Mouse (Mus musculus) frontal cortex, postnatal 10 days (tissue): ENCODE data around the gene Krtap4-6.
"Not testable (repeated sequence)": the region's sequence is repeated elsewhere in the genome, so short reads cannot be mapped to it uniquely, and the experiment has no call there.

Source experiments
- DNase-seq, 2 experiments: peaks; one replicate each; pipeline ENCODE4 v3.0.0; 2022; ENCODE audit warnings: low spot score in 2 of 2, mixed read lengths in 1 of 2

Krtap4-6 gene

GRCm38 (mm10) chr11:99665860-99666259 is at the start of gene Krtap4-6:
Gene Krtap4-6 (minus strand): TSS chr11:99665960.
- no peak for DNase-seq

GRCm38 (mm10) chr11:99690463-99690862 is 24.7 kb upstream of the Krtap4-6 start, which contains the start of gene Gm14190:
Gene Gm14190 (minus strand): TSS chr11:99690740.
- no peak for DNase-seq

GRCm38 (mm10) chr11:99685235-99685634 is 19.5 kb upstream of the Krtap4-6 start:
- not testable (repeated sequence) for DNase-seq

DNA sequence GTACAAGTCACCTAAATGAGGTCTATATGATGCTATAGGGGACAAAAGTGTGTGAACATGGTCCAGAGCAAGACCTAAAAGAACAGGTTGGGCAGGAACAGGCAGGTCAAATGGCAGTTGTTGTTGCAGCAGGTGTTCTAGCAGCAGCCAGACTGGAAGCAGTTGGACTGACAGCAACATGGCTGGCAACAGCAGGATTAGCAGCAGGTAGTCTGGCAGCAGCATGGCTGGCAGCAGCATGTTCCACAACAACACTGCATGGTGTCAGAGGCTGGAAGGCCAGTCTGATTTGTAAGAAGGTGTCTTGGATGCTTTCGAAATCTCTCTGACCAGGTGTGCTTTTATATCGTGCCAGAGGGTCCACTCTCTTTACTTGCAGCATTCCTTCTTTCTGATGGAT is 17.7 kb upstream of the Krtap4-6 start:
- DNase-seq = no peak

GRCm38 (mm10) chr11:99662802-99663201 is 3.0 kb downstream of the Krtap4-6 start:
- no peak for DNase-seq

- DNase-seq = no peak
Observed at GRCm38 (mm10) chr11:99659256-99659655, 6.5 kb downstream of the Krtap4-6 start.

GRCm38 (mm10) chr11:99658467-99659010 is 7.2 kb downstream of the Krtap4-6 start, which contains the start of gene Gm11563:
Gene Gm11563 (minus strand): TSS chr11:99658960.
- DNase-seq = not testable (repeated sequence)

DNA sequence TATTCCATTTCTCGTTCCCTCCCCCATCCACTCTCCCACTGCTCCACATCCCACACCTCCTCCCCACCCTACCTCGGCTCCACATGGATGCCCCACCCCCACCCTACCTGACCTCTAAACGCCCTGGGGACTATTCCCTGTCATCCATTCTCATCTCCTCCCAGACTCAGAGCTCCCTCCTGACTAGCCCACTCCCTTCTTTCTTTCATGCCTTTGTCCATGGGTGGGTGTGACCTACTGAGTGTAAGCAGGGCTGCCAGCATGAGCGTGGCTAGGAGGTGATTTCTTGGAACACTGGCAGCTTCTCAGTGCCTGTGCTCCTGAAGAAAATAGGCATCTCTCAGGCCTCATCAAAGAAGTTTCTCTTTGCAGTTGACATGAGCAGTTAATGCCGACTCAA is 8.7 kb downstream of the Krtap4-6 start:
- DNase-seq = no peak

DNA sequence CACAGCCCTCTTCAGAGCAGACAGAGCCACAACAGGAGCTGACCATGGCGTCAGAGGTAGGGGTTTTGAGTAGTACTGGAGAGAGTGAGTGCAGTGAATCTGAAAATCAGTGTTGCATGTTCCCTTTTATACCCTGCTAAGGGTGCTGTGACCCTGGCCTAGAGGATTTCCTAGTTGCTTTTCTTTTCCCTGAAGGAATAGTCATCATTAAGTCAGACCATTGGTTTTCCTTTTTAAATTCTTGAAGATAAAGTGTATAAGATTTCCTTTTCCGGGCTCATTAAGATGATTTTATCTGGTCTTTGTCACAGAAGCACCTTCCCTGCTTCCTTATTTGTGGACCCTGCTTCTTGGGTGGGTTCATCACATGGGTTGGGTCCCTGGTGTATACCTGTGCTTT is 15.6 kb downstream of the Krtap4-6 start, which contains the start of gene Gm11555:
Gene Gm11555, minus strand, starts transcription at position 101 of the 400 bp plus-strand sequence.
- no peak for DNase-seq

DNA sequence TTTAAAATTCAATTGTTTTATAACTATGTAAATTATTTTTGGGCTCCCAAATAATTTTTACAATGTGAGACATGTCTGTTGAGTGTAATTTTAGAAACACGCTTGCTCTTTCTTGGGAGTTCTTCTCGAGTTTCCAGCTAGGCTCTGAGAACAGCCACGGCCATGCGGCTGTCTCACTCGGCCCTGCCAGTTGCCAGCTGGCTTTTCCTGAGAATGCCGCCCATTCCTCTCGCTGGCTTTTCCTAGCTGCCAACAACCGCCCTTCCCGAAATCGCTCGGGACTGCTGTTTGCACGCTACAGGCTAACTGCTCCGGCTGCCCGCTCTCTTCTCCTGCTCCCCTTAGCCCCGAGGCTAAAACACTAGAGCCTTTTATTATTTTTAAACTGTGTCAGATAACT is 19.3 kb downstream of the Krtap4-6 start:
- DNase-seq = no peak

DNA sequence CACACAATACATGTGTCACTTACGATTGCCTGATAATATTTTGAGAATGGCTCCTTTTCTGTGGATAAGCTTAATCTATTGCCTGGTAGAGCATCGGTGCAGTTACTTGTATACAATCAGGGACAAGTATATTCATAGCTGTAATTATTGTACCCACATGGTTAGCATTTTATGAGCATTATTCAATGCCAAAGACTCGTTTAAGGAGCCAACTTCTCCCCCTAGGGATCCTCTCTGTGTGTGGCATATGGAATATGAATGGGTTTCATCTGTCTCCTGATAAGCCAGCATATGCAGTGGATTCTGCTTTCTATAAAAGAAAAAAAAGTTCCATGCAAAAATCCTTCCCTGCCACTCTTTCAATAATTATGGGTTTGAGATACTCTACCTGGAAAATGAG is 21.4 kb downstream of the Krtap4-6 start:
- DNase-seq = no peak

DNA sequence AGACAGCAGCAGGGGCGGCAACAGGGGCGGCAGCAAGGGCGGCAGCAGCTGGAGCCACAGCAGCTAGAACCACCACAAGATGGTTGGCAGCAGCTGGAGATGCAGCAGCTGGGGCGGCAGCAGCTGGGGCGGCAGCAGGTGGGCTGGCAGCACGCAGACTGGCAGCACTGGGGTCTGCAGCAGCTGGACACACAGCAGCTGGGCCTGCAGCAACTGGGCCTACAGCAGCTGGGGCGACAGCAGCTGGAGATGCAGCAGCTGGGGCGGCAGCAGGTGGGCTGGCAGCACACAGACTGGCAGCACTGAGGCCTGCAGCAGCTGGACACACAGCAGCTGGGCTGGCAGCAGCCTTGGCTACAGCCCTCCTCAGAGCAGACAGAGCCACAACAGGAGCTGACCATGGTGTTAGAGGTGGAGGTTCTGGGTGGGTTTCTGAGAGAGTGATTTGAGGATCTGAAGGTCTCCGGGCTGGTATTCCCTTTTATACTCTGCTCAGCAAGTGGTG is 22.1 kb downstream of the Krtap4-6 start, which contains the start of gene Krtap4-7:
Gene Krtap4-7, minus strand, starts transcription at position 455 of the 505 bp plus-strand sequence.
- DNase-seq = not testable (repeated sequence)

- DNase-seq = no peak
Observed at GRCm38 (mm10) chr11:99640926-99641325, 24.8 kb downstream of the Krtap4-6 start.

DNA sequence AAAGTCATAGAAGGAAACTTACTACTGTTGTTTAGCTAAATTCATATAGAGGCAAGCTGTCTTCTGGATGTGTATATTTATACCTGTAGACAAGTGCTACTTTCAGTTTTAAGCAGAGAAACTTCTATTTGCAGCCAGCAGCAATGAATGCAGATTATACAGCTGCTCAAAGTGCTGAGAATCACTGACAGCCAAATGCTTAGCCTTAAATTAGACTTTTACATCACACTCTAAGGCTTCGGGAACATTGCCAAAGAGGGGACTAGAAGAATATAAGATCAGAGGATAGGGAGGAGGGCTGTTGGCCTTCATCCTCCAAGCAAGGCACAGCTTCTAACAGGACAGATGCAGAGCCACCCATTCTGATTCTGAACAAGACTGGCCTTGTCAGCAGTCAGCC is 28.7 kb downstream of the Krtap4-6 start:
- no peak for DNase-seq

DNA sequence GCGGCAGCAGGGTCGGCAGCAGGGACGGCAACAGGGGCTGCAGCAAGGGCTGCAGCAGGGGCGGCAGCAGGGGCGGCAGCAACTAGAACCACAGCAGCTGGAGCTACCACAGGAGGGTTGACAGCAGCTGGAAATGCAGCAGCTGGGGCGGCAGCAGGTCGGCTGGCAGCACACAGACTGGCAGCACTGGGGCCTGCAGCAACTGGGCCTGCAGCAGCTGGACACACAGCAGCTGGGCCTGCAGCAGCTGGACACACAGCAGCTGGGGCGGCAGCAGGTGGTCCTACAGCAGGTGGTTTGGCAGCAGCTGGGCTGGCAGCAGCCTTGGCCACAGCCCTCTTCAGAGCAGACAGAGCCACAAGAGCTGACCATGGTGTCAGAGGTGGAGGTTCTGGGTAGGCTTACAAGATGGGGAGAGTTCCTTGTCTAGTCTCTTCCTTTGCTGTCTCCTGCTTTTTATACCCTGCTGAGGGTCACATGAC is 31.1 kb downstream of the Krtap4-6 start, which contains the start of gene Krtap4-2:
Gene Krtap4-2, minus strand, starts transcription at position 432 of the 482 bp plus-strand sequence.
- DNase-seq = no peak

GRCm38 (mm10) chr11:99633293-99633692 is 32.5 kb downstream of the Krtap4-6 start:
- no peak for DNase-seq

DNA sequence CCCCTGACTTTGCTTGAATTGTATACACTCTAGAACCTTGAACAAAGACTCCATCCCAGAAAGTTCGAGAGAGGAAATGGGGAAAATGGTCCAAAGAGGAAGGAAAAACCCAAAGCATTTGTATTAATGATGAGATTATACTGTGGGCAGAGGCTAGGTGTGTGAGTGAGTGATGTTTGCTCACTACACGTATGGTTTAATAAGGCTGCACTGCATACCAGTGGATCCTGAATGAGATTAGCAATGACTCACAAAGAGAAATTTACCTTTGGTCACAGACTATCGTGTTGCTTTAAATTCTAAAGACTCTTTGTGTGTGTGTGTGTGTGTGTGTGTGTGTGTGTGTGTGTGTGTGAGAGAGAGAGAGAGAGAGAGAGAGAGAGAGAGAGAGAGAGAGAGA is 34.9 kb downstream of the Krtap4-6 start:
- no peak for DNase-seq

DNA sequence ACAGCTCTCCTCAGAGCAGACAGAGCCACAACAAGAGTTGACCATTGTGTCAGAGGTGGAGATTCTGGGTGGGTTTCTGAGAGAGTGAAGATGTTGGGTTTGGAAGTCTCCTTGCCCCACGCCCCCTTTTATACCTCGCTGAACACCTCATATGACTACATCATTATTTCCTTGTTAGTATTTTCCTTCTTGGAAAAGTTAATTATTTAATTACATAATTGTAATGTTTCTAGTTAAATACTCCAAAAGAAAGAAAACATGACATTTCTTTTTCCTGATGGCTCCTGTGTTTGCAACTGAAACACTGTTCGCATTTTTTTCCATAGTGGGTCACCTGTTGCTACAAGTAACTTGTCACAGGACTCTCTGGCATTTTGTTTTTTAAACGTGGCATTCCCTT is 37.6 kb downstream of the Krtap4-6 start, which contains the start of gene Krtap4-1:
Gene Krtap4-1, minus strand, starts transcription at position 101 of the 400 bp plus-strand sequence.
- DNase-seq = no peak

DNA sequence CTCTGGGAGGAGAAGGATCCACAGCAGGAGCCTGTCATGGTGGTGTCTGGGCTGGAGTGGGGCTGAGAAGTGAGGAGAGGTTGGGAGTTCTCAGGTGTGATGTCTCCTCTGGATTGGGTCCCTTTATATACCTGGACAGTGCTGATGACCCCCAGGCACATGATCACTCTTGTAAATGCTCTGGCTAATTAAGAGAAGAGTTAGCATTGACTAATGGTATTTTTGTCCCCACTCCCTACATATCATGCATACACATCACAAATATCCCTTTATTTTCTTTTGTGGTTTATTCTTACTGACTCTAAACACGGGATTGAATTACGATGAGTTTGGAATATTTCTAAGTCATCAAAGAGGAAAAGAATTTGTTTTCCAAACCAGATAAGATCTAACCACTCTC is 45.4 kb downstream of the Krtap4-6 start, which contains the start of gene Gm11562:
Gene Gm11562, minus strand, starts transcription at position 101 of the 400 bp plus-strand sequence.
- no peak for DNase-seq
